ENCODE assay signal across 13 mouse cellular contexts in the genomic region with DNA sequence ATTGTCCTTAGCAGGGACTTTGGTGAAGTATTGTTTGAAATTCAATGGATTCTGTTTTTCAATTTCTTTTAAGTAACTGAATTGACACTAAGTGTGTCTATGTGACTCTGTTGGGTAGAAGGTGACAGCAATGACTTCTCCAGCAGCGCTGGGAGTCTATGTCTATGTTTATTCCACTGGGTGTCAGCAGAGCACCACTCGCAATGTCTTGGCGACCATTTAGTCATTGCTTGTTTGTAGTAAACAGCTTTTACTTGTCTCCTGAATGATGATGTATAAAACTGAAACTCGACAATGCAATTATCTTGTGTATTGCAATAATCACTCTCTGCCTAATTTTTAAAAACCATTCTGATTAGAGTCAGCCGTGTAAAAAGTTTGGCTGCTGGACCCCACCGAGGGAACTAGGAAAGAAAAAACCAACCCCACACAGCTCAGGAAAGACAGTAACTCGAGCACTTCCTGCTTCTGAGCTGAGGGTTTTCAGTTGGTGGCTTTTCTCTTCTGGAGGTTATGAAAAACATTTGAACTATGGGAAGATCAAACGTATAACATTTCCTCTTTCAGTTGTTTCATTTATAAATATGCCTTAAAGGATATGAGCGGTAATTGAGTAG. TPM values are rescaled to one million over a fixed set of nuclear protein-coding genes. Genes with fewer than 3 reads are reported as not detected.
A peak's percentile ranks its signal among the peaks of the same experiment; 100 is the strongest.
DNase-seq lines count a peak whose midpoint lies in the region; ATAC-seq and TF ChIP-seq lines count a peak whose summit lies in the region.
"Not testable (repeated sequence)": the region's sequence is repeated elsewhere in the genome, so short reads cannot be mapped to it uniquely, and the experiment has no call there.
"Had no signal": no experiment of that assay in that cellular context is flagged by ENCODE, and none has a peak within 500 bp of the region (broad histone marks: within the 10 kb centered on the region; RNA-seq: fewer than 3 reads in every experiment).

No protein-coding gene starts in this region.

- not testable (repeated sequence) for H3K9ac ChIP-seq in hindbrain, embryonic 14.5 days; lung, embryonic 16.5 days (ENCODE audit: low read length)

- not testable (repeated sequence) for H3K4me2 ChIP-seq in hindbrain, embryonic 14.5 days (replicated peaks)
- H3K4me2 ChIP-seq in lung, embryonic 16.5 days (ENCODE audit: low read depth, low read length): peak overlapping the region; percentile 9; the same call in 1 of the 2 replicates

- not testable (repeated sequence) for H3K27me3 ChIP-seq in hindbrain, embryonic 14.5 days (ENCODE audit: control insufficient read depth, insufficient read depth, low read length); lung, embryonic 16.5 days (ENCODE audit: control insufficient read depth, insufficient read depth, low read depth, low read length)

- not testable (repeated sequence) for TF ChIP-seq CTCF in bone marrow macrophage, adult 2 months (IDR thresholded peaks at IDR 0.05; ENCODE audit: low read depth, low read length)

- TF ChIP-seq POLR2A in bone marrow macrophage, adult 2 months (IDR thresholded peaks at IDR 0.05; ENCODE audit: borderline replicate concordance, low read depth, low read length): not testable (repeated sequence)

- 65% methylated on average over 7 of the region's 9 CpGs for WGBS in hindbrain, embryonic 14.5 days
- 24% methylated on average over 7 of the region's 9 CpGs for WGBS in lung, embryonic 16.5 days

- H3K36me3 ChIP-seq in hindbrain, embryonic 14.5 days (replicated peaks; ENCODE audit: control insufficient read depth, insufficient read depth); lung, embryonic 16.5 days (ENCODE audit: control insufficient read depth, insufficient read depth, low read length): not testable (repeated sequence)

- H3K4me1 ChIP-seq in bone marrow macrophage, adult 2 months (ENCODE audit: control insufficient read depth, insufficient read depth, low read length); hindbrain, embryonic 14.5 days (replicated peaks; ENCODE audit: control insufficient read depth, insufficient read depth, low read length); lung, embryonic 16.5 days (replicated peaks; ENCODE audit: control insufficient read depth, insufficient read depth, low read length): not testable (repeated sequence)

- DNase-seq in CD4-positive helper T cell, adult 2 months (ENCODE audit: low read depth, low spot score): peak; percentile 86
- DNase-seq in heart, adult 18-20 months: peak; percentile 28 to 48
- peak; percentile 22 for DNase-seq in hindbrain, embryonic 14.5 days (ENCODE audit: low spot score)
- DNase-seq in kidney, postnatal 14 days: peak; percentile 37
- peak; percentile 45 to 48 for DNase-seq in natural killer cell, adult 2 months (ENCODE audit: low spot score in 2 of 2)
- peak; percentile 66 for DNase-seq in thymus, postnatal 14 days

- peak overlapping the region; percentile 57 for H3K27ac ChIP-seq in bone marrow macrophage, adult 2 months (ENCODE audit: insufficient read depth, low read depth, low read length)
- not testable (repeated sequence) for H3K27ac ChIP-seq in hindbrain, embryonic 14.5 days
- peak overlapping the region; percentile 25; the same call in 1 of the 2 replicates for H3K27ac ChIP-seq in lung, embryonic 16.5 days (ENCODE audit: low read length)

- H3K9me3 ChIP-seq in hindbrain, embryonic 14.5 days (ENCODE audit: control insufficient read depth, low read length); lung, embryonic 16.5 days (ENCODE audit: control insufficient read depth, low read length): not testable (repeated sequence)

- not testable (repeated sequence) for ATAC-seq in hindbrain, embryonic 14.5 days (ENCODE audit: low FRiP score)
- peak; percentile 83 for ATAC-seq in lung, embryonic 16.5 days (ENCODE audit: low read depth)

- H3K4me3 ChIP-seq in bone marrow macrophage, adult 2 months (ENCODE audit: insufficient read depth, low read length): peak overlapping the region; percentile 44
- not testable (repeated sequence) for H3K4me3 ChIP-seq in hindbrain, embryonic 14.5 days (replicated peaks; ENCODE audit: low read length)
- H3K4me3 ChIP-seq in lung, embryonic 16.5 days (ENCODE audit: low read length): peak overlapping the region; percentile 1; the same call in 1 of the 2 replicates

RNA-seq across cellular contexts. Expression of a gene that starts 3.4 kb away (rescaled TPM):
- not detected in 2 replicates for polyA plus RNA-seq in bone marrow macrophage, adult 2 months (2012; ENCODE audit: insufficient read depth, insufficient read length, missing spikeins)
- under 1 TPM; 0.75 to 0.77 TPM for total RNA-seq in heart, adult 18-20 months (2021)
- not detected in 2 replicates for polyA plus RNA-seq in hindbrain, embryonic 14.5 days (2014; fragmentation: Nextera tagmentation; extraction: Ambion mirVana)
- polyA plus RNA-seq in lung, embryonic 16.5 days (2015; fragmentation: Nextera tagmentation; extraction: Ambion mirVana): not detected in 2 replicates
- total RNA-seq: forebrain, postnatal 0 days had no signal
- polyA plus RNA-seq: forebrain, postnatal 0 days; intestine, embryonic 15.5 days; limb, embryonic 15.5 days; midbrain, embryonic 11.5 days had no signal

RNA-seq across cellular contexts. Expression of a gene that starts 9.2 kb away (rescaled TPM):
- not detected in 2 replicates for polyA plus RNA-seq in bone marrow macrophage, adult 2 months (2012; ENCODE audit: insufficient read depth, insufficient read length, missing spikeins)
- total RNA-seq in heart, adult 18-20 months (2021): under 1 TPM; 0.75 to 0.77 TPM
- polyA plus RNA-seq in hindbrain, embryonic 14.5 days (2014; fragmentation: Nextera tagmentation; extraction: Ambion mirVana): not detected in 2 replicates
- not detected in 2 replicates for polyA plus RNA-seq in lung, embryonic 16.5 days (2015; fragmentation: Nextera tagmentation; extraction: Ambion mirVana)
- total RNA-seq: forebrain, postnatal 0 days had no signal
- polyA plus RNA-seq: forebrain, postnatal 0 days; intestine, embryonic 15.5 days; limb, embryonic 15.5 days; midbrain, embryonic 11.5 days had no signal

RNA-seq across cellular contexts. Expression of a gene that starts 15.0 kb away (rescaled TPM):
- not detected in 2 replicates for polyA plus RNA-seq in bone marrow macrophage, adult 2 months (2012; ENCODE audit: insufficient read depth, insufficient read length, missing spikeins)
- total RNA-seq in heart, adult 18-20 months (2021): under 1 TPM; 0.75 to 0.77 TPM
- not detected in 2 replicates for polyA plus RNA-seq in hindbrain, embryonic 14.5 days (2014; fragmentation: Nextera tagmentation; extraction: Ambion mirVana)
- not detected in 2 replicates for polyA plus RNA-seq in lung, embryonic 16.5 days (2015; fragmentation: Nextera tagmentation; extraction: Ambion mirVana)
- total RNA-seq: forebrain, postnatal 0 days had no signal
- polyA plus RNA-seq: forebrain, postnatal 0 days; intestine, embryonic 15.5 days; limb, embryonic 15.5 days; midbrain, embryonic 11.5 days had no signal

RNA-seq across cellular contexts. Expression of a gene that starts 20.8 kb away (rescaled TPM):
- not detected in 2 replicates for polyA plus RNA-seq in bone marrow macrophage, adult 2 months (2012; ENCODE audit: insufficient read depth, insufficient read length, missing spikeins)
- total RNA-seq in heart, adult 18-20 months (2021): under 1 TPM; 0.75 to 0.77 TPM
- polyA plus RNA-seq in hindbrain, embryonic 14.5 days (2014; fragmentation: Nextera tagmentation; extraction: Ambion mirVana): not detected in 2 replicates
- not detected in 2 replicates for polyA plus RNA-seq in lung, embryonic 16.5 days (2015; fragmentation: Nextera tagmentation; extraction: Ambion mirVana)
- total RNA-seq: forebrain, postnatal 0 days had no signal
- polyA plus RNA-seq: forebrain, postnatal 0 days; intestine, embryonic 15.5 days; limb, embryonic 15.5 days; midbrain, embryonic 11.5 days had no signal

RNA-seq across cellular contexts. Expression of a gene that starts 26.6 kb away (rescaled TPM):
- not detected in 2 replicates for polyA plus RNA-seq in bone marrow macrophage, adult 2 months (2012; ENCODE audit: insufficient read depth, insufficient read length, missing spikeins)
- total RNA-seq in heart, adult 18-20 months (2021): under 1 TPM in 1 of 2 experiments, not detected in 1; 0.75 TPM
- polyA plus RNA-seq in hindbrain, embryonic 14.5 days (2014; fragmentation: Nextera tagmentation; extraction: Ambion mirVana): not detected in 2 replicates
- polyA plus RNA-seq in lung, embryonic 16.5 days (2015; fragmentation: Nextera tagmentation; extraction: Ambion mirVana): not detected in 2 replicates
- total RNA-seq: adrenal gland, postnatal 25 days; forebrain, postnatal 0 days had no signal
- polyA plus RNA-seq: forebrain, postnatal 0 days; intestine, embryonic 15.5 days; limb, embryonic 15.5 days; midbrain, embryonic 11.5 days had no signal

Comparison
In these comparisons a context has a peak if more than half of its experiments do, and no peak if none do; other contexts are left out.
1. DNase-seq: peak in every context shown above with its lines; median percentile 86 in CD4-positive helper T cell, adult 2 months; 66 in thymus, postnatal 14 days; 46 in natural killer cell, adult 2 months; 38 in heart, adult 18-20 months; 37 in kidney, postnatal 14 days; 22 in hindbrain, embryonic 14.5 days.